Mouse (Mus musculus): ENCODE measurements around the gene Elp5.

- TF ChIP-seq POLR2A (IDR thresholded peaks at IDR 0.05; ENCODE audit: insufficient read depth, low read length) = no peak
- no peak for TF ChIP-seq EP300 (IDR thresholded peaks at IDR 0.05; ENCODE audit: insufficient read depth, low read depth, low read length)
- peak; percentile 40 for TF ChIP-seq CTCF (IDR thresholded peaks at IDR 0.05; ENCODE audit: low read depth, low read length)
These were observed 38.5 kb upstream of the Elp5 start for GRCm38 (mm10) chr11:70020731-70021263.

Data from ES-Bruce4 (cell line).